Mouse (Mus musculus): ENCODE data around the gene Srsf10. TPM values are rescaled to one million over a fixed set of nuclear protein-coding genes. Genes with fewer than 3 reads are reported as not detected.
A peak's percentile ranks its signal among the peaks of the same experiment; 100 is the strongest.

Srsf10 gene
- polyA plus RNA-seq, 1 experiment: 68.0 TPM

DNA sequence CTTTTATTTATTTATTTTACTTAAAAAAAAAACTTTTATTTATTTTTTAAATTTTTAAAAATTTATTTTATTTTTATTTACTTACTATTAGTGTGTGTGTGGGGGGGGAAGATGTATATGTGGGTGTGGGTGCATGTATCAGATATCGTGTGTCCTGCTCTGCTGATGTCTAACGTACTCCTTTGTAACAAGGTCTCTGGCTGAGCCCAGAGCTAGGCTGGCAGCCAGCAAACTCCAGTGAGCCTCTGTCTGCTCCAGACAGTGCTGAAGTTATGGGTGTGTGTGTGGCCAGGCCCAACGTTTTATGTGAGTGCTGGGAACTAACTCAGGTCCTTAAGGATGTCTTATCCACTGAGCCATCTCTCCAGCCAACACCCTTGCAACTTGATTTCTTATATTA lies 56.6 kb downstream of the Srsf10 start:
- peaks cover 15% of the 10 kb centered on the region for H3K36me3 ChIP-seq (ENCODE audit: control insufficient read depth, insufficient read depth, low read length)
- WGBS: 66% methylated on average over 3 of the region's 3 CpGs
- H3K4me3 ChIP-seq (ENCODE audit: extremely low read depth, insufficient read depth, insufficient read length): peak overlapping the region; percentile 32; the same call in 1 of the 2 replicates
- H3K27me3 ChIP-seq (ENCODE audit: control insufficient read depth, insufficient read depth, low read length): no peaks in the 10 kb centered on the region
- peak overlapping the region; percentile 85 for H3K27ac ChIP-seq (ENCODE audit: insufficient read depth, low read length)
- no peak for DNase-seq (ENCODE audit: low read depth in 1 of 2, low spot score in 2 of 2)
- TF ChIP-seq POLR2A (IDR thresholded peaks at IDR 0.05; ENCODE audit: low read depth, low read length): no peak
- TF ChIP-seq CTCF (IDR thresholded peaks at IDR 0.05; ENCODE audit: extremely low read depth, insufficient read depth, insufficient read length, insufficient replicate concordance): no peak
- H3K4me1 ChIP-seq (ENCODE audit: control insufficient read depth, insufficient read depth, insufficient read length): peaks cover 18% of the 10 kb centered on the region; the same call in 1 of the 2 replicates

- H3K4me3 ChIP-seq (ENCODE audit: extremely low read depth, insufficient read depth, insufficient read length): peak overlapping the region; percentile 36; the same call in 1 of the 2 replicates
Measured at GRCm38 (mm10) chr4:135912835-135913234, 57.3 kb downstream of the Srsf10 start.

DNA sequence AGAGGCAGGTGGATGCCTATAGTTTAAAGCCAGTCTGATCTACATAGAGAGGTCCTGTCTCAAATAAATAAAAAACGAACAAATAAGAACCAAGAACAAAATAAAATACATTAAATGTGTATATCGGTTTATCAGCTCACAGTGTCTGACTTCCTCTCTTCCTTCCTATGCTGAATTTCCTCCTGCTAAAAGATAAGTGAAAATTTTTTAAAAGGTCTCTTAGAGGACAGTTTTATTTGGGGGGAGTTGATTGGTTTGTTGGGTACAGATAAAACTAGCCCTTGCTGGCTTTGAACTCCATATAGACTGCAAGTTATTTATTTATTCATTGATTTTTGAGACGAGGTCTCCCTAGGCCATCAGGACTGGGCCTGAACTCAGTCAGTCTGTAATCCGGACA lies 57.9 kb downstream of the Srsf10 start:
- DNase-seq (ENCODE audit: low read depth in 1 of 2, low spot score in 2 of 2): no peak
- H3K36me3 ChIP-seq (ENCODE audit: control insufficient read depth, insufficient read depth, low read length): peaks cover 13% of the 10 kb centered on the region
- H3K4me1 ChIP-seq (ENCODE audit: control insufficient read depth, insufficient read depth, insufficient read length): peaks cover 22% of the 10 kb centered on the region; the same call in 1 of the 2 replicates
- no peak overlapping the region for H3K4me3 ChIP-seq (ENCODE audit: extremely low read depth, insufficient read depth, insufficient read length)
- TF ChIP-seq CTCF (IDR thresholded peaks at IDR 0.05; ENCODE audit: extremely low read depth, insufficient read depth, insufficient read length, insufficient replicate concordance) (no peak), POLR2A (IDR thresholded peaks at IDR 0.05; ENCODE audit: low read depth, low read length) (no peak)
- 49% methylated on average over 4 of the region's 4 CpGs for WGBS
- no peaks in the 10 kb centered on the region for H3K27me3 ChIP-seq (ENCODE audit: control insufficient read depth, insufficient read depth, low read length)
- peak overlapping the region; percentile 85; the same call in 1 of the 2 replicates for H3K27ac ChIP-seq (ENCODE audit: insufficient read depth, low read length)

More at GRCm38 (mm10) chr4:135912835-135913234, 57.3 kb downstream of the Srsf10 start:
- peak overlapping the region; percentile 85 for H3K27ac ChIP-seq (ENCODE audit: insufficient read depth, low read length)
- H3K36me3 ChIP-seq (ENCODE audit: control insufficient read depth, insufficient read depth, low read length): peaks cover 14% of the 10 kb centered on the region
- TF ChIP-seq POLR2A (IDR thresholded peaks at IDR 0.05; ENCODE audit: low read depth, low read length): no peak
- no peak for TF ChIP-seq CTCF (IDR thresholded peaks at IDR 0.05; ENCODE audit: extremely low read depth, insufficient read depth, insufficient read length, insufficient replicate concordance)
- peaks cover 19% of the 10 kb centered on the region; the same call in 1 of the 2 replicates for H3K4me1 ChIP-seq (ENCODE audit: control insufficient read depth, insufficient read depth, insufficient read length)
- no peak for DNase-seq (ENCODE audit: low read depth in 1 of 2, low spot score in 2 of 2)
- WGBS: 29% methylated on average over 3 of the region's 3 CpGs
- no peaks in the 10 kb centered on the region for H3K27me3 ChIP-seq (ENCODE audit: control insufficient read depth, insufficient read depth, low read length)

DNA sequence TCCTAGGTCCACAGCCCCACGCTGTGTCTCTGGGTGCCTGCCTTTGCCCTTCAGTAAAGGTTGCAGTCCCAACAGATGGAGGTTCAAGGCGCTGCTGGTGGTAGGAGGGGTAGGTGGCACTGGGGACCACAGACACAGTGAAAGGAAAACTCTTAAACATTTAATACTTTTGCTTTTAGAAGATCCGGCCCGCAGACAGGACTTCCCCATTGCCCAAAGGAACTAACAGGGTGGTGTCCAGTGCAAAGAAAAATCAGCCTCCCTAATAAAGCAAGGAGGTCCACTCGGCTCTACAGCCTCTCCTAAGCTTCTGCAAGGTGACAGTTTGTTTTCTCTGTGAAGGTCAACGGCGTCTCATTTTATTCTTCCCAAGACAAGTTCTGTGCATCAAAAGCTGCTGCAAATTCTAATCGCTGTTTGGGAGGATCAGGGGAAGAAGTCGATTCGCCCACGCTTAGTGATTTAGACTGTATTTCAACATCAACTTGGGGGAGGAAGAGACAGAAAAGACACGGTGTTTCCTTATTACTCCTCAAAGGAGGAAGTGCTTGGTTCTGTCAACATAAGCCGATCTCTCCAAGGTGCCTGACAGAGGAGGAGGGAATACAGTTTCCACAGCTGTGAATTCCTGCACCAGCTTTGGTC lies 63.2 kb downstream of the Srsf10 start:
- no peaks in the 10 kb centered on the region for H3K27me3 ChIP-seq (ENCODE audit: control insufficient read depth, insufficient read depth, low read length)
- peaks cover 17% of the 10 kb centered on the region; the same call in 1 of the 2 replicates for H3K4me1 ChIP-seq (ENCODE audit: control insufficient read depth, insufficient read depth, insufficient read length)
- WGBS: 27% methylated on average over 13 of the region's 13 CpGs
- TF ChIP-seq CTCF (IDR thresholded peaks at IDR 0.05; ENCODE audit: extremely low read depth, insufficient read depth, insufficient read length, insufficient replicate concordance): no peak
- no peak for TF ChIP-seq POLR2A (IDR thresholded peaks at IDR 0.05; ENCODE audit: low read depth, low read length)
- no peak overlapping the region for H3K4me3 ChIP-seq (ENCODE audit: extremely low read depth, insufficient read depth, insufficient read length)
- peaks cover 12% of the 10 kb centered on the region for H3K36me3 ChIP-seq (ENCODE audit: control insufficient read depth, insufficient read depth, low read length)
- peak overlapping the region; percentile 92 for H3K27ac ChIP-seq (ENCODE audit: insufficient read depth, low read length)
- DNase-seq (ENCODE audit: low read depth in 1 of 2, low spot score in 2 of 2): no peak

- WGBS: 79% methylated on average over 3 of the region's 3 CpGs
- TF ChIP-seq POLR2A (IDR thresholded peaks at IDR 0.05; ENCODE audit: low read depth, low read length): no peak
- TF ChIP-seq CTCF (IDR thresholded peaks at IDR 0.05; ENCODE audit: extremely low read depth, insufficient read depth, insufficient read length, insufficient replicate concordance): no peak
- peak overlapping the region; percentile 92 for H3K27ac ChIP-seq (ENCODE audit: insufficient read depth, low read length)
- H3K27me3 ChIP-seq (ENCODE audit: control insufficient read depth, insufficient read depth, low read length): no peaks in the 10 kb centered on the region
- no peak overlapping the region for H3K4me3 ChIP-seq (ENCODE audit: extremely low read depth, insufficient read depth, insufficient read length)
- peaks cover 12% of the 10 kb centered on the region for H3K36me3 ChIP-seq (ENCODE audit: control insufficient read depth, insufficient read depth, low read length)
- peaks cover 17% of the 10 kb centered on the region; the same call in 1 of the 2 replicates for H3K4me1 ChIP-seq (ENCODE audit: control insufficient read depth, insufficient read depth, insufficient read length)
- DNase-seq (ENCODE audit: low read depth in 1 of 2, low spot score in 2 of 2): no peak
Measured at GRCm38 (mm10) chr4:135919280-135919639, 63.7 kb downstream of the Srsf10 start.

Other genes starting within 250 kb of the Srsf10 start
- gene Ifnlr1, start 169.5 kb upstream of the Srsf10 start, polyA plus RNA-seq (2012; rRNA removed): 0.61 and 0.78 TPM in 2 replicates
- gene Il22ra1, start 127.6 kb upstream of the Srsf10 start, polyA plus RNA-seq (2012; rRNA removed): 0.67 and 0.76 TPM in 2 replicates
- 0.20 and 0.22 TPM in 2 replicates for gene Myom3, start 96.0 kb upstream of the Srsf10 start, polyA plus RNA-seq (2012; rRNA removed)
- gene Pnrc2, start 18.1 kb downstream of the Srsf10 start, polyA plus RNA-seq (2012; rRNA removed): 12.2 and 14.7 TPM in 2 replicates
- gene Cnr2, start 39.6 kb downstream of the Srsf10 start, polyA plus RNA-seq (2012; rRNA removed): 44.8 and 47.2 TPM in 2 replicates
- 45.7 TPM in 2 replicates for gene Fuca1, start 65.0 kb downstream of the Srsf10 start, polyA plus RNA-seq (2012; rRNA removed)
- 27.9 and 32.4 TPM in 2 replicates for gene Hmgcl, start 90.7 kb downstream of the Srsf10 start, polyA plus RNA-seq (2012; rRNA removed)
- gene Gale, start 108.0 kb downstream of the Srsf10 start, polyA plus RNA-seq (2012; rRNA removed): 10.6 and 13.8 TPM in 2 replicates
- gene Lypla2, start 116.9 kb downstream of the Srsf10 start, polyA plus RNA-seq (2012; rRNA removed): 115 and 178 TPM in 2 replicates
- gene Pithd1, start 131.5 kb downstream of the Srsf10 start, polyA plus RNA-seq (2012; rRNA removed): 31.0 and 48.2 TPM in 2 replicates
- gene Eloa, start 166.0 kb downstream of the Srsf10 start, polyA plus RNA-seq (2012; rRNA removed): 6.6 and 8.6 TPM in 2 replicates
- gene Rpl11, start 197.7 kb downstream of the Srsf10 start, polyA plus RNA-seq (2012; rRNA removed): 259 and 289 TPM in 2 replicates